Mouse (Mus musculus): Measurements from ENCODE around the gene Mmp28.

Gene Mmp28

DNA sequence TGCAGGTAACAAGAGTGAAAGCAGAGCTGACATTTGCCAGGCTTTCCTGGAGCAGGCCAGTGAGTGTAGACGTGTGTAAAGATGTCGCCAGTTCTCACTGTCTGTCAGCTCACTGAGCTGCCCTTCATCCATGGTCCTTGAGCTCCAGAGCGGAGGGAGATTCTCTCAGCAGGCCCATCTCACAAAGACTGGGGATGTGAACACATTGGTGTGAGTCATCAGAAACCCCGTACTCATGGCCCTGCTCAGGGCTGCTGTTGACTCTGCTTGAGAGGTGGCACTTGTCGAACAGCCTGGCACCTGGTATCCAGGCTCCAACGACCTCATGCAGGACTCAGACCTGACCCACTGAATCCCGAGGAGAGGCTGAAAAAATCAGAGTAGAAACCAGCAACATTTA lies 59.1 kb downstream of the Mmp28 start:
- DNase-seq (ENCODE audit: low spot score), result no peak

GRCm38 (mm10) chr11:83398724-83399123 lies 64.1 kb downstream of the Mmp28 start:
- no peak for DNase-seq (ENCODE audit: low spot score)

DNA sequence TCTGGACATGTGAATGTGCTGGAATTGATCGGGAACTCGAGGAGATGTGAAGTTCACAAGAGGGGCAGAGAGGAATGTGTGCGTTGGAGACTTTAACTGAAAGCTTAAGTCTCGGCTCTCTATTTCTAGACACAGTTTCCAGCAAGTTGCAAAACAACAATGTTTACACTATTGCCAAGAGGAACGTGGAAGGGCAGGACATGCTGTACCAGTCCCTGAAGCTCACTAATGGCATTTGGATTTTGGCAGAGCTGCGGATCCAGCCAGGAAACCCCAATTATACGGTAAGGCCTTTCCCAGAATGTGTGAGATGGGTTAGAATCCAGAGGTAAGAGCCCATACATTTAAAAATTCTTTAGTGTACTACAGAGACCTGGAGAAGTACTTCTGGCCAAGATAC lies 65.2 kb downstream of the Mmp28 start:
- DNase-seq (ENCODE audit: low spot score), result no peak

DNA sequence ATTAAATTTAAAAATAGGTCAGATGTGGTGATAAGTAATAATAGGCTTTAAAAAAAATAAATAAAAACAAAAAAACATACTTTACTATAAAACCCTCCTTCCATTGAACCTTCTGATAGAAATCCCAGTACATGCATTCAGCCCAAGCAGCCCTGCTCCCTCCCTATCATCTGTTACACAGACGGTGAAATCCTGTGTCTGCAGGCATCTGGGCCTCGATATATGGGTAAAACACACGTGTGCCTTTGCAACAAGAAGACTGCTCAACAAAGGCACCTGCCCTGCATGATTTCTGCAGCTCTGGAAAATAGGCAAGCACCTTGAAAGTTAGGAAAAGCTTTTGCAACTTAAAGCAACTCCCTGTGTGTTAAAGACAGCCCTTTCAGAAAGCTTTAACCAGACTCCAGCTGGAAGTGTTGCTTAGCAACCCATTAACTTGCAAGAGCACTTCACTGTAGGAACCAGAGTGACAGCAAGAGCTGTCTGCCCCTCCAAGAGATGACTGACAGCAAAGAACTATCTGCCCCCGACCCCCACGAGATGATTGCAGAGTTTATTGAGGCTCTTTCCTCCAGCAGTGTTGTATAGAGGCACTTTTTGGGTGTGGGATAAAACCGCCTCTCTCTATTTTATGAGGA lies 68.0 kb downstream of the Mmp28 start:
- no peak for DNase-seq (ENCODE audit: low spot score)

GRCm38 (mm10) chr11:83393062-83393461 lies 69.8 kb downstream of the Mmp28 start:
- DNase-seq (ENCODE audit: low spot score), result no peak

Data from layer of hippocampus, adult 9-10 months (tissue).